Mouse (Mus musculus) kidney, adult 11 months (tissue): Measurements from ENCODE around the gene Xkrx.
"Not testable (repeated sequence)": the region's sequence is repeated elsewhere in the genome, so short reads cannot be mapped to it uniquely, and the experiment has no call there.

Experiments
- DNase-seq: peaks from one replicate; pipeline ENCODE4 v3.0.0; 2022

Xkrx gene

GRCm38 (mm10) chrX:134162043-134162720 lies at the start of gene Xkrx:
Gene Xkrx (minus strand): TSS chrX:134162076.
- DNase-seq, result no peak

GRCm38 (mm10) chrX:134211151-134211642 lies 49.3 kb upstream of the Xkrx start:
- no peak for DNase-seq

- DNase-seq, result no peak
Measured at GRCm38 (mm10) chrX:134208491-134208890, 46.6 kb upstream of the Xkrx start.

DNA sequence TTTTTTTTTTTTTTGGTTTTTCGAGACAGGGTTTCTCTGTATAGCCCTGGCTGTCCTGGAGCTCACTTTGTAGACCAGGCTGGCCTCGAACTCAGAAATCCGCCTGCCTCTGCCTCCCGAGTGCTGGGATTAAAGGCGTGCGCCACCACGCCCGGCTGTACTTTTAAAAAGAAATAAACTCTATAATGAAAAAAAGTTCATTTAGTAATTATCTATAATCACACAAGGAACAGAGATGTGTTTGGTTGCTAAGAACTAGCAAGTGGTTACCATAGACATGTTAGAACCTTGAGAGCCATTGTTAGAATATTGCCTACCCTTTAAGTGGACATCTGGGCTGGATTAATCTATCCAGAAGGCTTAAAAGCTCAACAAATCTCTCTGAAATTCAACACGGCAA lies 25.3 kb upstream of the Xkrx start, which contains the start of gene Arl13a:
Gene Arl13a (plus strand): TSS at position 301 of the 400 bp plus-strand sequence.
- not testable (repeated sequence) for DNase-seq

DNA sequence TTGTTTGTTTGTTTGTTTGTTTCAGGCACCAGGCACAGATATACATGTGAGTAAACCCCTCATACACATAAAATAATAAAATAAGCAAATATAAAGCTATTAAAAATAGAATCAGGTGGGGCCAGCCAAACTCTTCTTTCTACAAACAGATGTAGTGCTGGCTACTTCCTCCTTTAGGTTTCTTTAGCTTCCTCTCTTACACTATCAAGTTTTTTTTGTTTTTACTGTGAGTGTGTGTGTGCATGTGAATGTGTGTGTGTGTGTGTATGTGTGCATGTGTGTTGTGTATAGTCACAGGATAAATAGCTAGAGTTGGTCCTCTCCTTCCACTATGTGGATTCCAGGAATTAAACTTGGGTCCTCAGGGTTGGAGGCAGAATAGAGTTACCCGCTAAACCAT lies 12.8 kb upstream of the Xkrx start:
- DNase-seq, result no peak

GRCm38 (mm10) chrX:134170584-134170983 lies 8.7 kb upstream of the Xkrx start:
- DNase-seq, result no peak

DNA sequence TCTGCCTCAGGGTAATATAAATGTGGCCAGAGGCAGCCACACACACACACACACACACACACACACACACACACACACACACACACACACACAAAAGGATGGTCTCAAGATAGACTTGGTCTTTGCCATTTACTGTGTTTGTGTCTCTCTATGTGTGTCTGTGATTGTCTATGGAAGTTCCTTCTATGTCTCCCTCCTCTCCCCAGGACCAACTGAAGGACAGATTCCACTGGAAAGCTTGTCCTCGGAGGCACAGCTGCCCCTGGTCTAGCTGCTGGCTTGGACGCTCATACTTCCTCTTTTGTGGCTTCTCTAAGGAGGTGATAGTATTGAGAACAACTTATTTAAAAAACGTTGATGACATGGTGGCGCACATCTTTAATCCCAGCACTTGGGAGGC lies 1.6 kb upstream of the Xkrx start:
- DNase-seq, result no peak

DNA sequence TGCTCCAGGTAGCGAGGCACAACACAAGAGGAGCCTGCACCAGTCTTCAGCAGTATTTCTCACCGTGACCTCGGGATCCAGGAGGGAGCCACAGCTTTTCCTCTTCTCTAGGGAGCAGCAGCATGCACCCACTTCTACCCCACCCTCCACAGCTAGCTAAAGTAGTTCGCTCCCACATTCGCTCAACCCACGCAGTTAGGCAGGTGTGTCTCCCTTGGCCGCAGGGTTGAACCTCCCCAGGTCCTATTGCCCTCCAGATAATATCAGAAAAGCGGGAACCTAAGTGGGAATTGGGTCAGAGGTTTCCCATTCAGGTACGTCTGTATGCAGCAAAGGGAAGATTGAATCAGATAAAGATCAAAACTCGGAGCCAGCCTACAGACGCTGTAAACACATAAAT lies 950 bp upstream of the Xkrx start:
- no peak for DNase-seq

- no peak for DNase-seq
Measured at GRCm38 (mm10) chrX:134160442-134160841, 1.4 kb downstream of the Xkrx start.

DNA sequence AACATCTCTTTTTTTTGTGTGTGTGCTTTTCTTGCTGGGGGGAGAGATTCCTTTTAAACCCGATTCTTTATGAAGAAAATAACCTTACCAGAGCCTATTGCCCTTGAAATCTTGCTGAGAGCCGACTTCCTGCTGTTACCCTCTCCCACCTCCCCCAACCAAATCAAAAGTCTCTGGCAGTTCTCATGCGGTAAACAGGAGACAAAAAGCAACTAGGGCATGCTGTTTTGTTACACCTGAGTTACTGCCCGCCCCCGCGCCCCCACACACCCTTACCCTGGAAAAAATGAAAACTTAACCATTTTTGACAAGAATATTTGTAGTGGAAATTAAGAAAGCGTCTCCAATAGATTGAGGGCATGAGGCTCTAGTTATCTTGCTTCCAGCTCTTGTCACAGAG lies 3.7 kb downstream of the Xkrx start:
- no peak for DNase-seq

DNA sequence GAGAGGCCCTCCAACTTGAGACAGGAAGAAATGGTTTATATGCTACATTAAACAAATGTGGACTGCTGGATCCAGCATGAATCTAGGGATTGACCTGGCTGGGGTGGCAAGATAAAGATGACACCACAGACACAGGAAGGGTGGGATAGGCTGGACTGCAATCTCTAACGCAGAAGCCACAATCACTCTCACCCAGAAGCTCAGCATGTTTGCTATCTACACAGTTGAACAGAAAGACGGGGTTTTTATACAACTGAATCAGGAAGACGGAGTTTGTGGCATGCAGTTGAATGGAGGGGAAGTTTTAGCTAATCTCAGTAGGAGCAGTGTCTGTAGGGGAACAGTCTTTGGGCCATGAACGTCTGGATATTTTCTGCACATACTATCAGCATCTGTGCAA lies 19.9 kb downstream of the Xkrx start:
- no peak for DNase-seq

DNA sequence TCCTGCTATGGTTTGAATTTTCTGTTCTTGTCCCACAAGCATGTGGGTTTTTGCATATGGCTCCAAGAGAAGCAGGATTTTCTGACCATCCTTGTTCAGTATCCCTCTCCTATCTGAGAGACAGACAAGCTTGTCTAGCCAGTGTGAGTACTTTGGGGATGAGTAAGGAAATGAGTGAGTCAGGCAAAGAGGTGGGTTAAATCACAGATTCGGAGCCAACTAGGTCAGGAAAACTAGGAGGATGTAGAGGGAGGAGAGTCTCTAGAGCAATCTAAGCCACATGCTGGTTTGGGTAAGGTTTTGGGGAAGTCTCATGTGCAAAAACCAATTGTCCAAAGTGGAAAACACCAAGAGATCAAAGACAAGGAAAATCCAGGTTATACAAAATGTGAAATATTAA lies 20.3 kb downstream of the Xkrx start:
- no peak for DNase-seq

- DNase-seq, result no peak
Measured at GRCm38 (mm10) chrX:134140024-134140423, 21.9 kb downstream of the Xkrx start.

- DNase-seq, result no peak
Measured at GRCm38 (mm10) chrX:134133821-134134220, 28.1 kb downstream of the Xkrx start.

DNA sequence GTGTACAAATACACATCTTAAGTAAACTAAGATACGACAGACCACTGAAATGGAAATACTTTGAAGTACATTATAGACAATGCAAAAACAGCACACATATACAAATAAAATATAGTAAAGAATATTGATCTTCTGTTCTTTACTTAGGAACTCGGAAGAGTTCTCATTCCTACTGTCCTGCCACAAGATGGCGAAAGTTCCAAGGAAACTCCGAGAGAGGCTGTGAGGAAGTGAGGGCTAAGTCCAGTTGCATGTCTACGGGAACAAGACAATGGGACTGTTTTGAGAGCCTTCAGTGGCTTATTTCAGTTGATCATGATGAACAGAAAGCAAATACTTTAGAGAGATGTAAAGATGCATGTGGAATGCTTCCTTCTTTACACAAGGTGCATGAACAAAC lies 29.6 kb downstream of the Xkrx start:
- DNase-seq, result no peak

- DNase-seq, result no peak
Measured at GRCm38 (mm10) chrX:134128549-134128948, 33.3 kb downstream of the Xkrx start.

DNA sequence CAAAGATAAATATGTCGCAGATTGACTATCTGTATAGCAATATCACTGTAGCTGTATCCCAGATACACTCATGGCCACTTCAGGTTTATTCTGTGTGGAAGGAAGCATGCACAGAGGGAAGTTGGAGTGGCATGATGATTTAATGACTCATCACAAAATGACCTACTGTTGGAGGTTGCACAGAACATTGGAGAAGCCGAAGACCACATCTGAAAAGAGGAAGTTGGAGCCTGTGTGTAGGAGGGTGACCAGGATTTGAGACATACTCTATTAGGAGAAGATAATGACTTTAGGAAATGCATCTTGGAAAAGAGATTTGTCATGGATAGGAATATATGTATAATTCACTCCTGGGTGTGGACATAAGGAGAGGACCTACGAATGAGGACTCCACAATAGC lies 45.5 kb downstream of the Xkrx start:
- no peak for DNase-seq

DNA sequence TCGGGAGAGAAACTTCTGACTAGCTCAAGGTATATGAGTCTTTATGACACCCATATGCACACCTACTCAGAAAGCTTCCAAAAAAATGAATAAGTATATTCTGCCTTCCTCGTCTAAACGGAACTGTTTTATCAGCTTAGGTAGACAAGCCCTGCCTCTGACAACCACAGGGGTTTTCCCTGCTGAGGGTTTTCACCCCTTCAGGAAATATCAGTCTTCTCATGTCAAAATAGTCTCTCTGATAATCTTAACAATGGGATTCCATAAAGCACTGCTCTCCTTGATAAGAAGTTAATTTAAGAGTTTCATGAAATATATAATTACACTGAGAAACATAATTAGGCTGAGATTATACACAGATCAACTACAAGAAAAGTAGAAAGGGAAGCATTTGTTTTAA lies 50.1 kb downstream of the Xkrx start:
- no peak for DNase-seq

DNA sequence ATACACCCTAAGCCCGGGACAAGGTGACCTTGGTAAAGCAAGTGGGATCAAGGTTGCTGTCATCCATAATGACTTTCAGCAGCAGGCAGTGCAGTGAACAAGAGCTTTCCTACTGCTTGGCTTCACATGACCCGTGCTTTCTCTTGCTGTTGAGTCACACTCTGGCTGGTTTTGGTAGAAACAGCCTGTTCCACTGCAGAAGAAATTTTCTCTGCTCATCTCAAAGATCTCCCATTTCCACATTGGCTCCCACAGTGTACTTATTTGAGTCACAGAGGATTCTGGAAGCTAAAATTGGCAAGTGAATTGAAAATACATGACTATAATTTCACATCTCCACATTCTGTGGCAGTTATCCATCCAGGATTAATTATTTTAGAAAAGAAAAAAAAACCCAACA lies 59.2 kb downstream of the Xkrx start:
- no peak for DNase-seq
